Mouse (Mus musculus): Measurements from ENCODE around the gene Erc2. TPM values are rescaled to one million over a fixed set of nuclear protein-coding genes. Genes with fewer than 3 reads are reported as not detected.

The Erc2 gene
- polyA plus RNA-seq, 1 experiment from 2014 or later, result 58.0 TPM

GRCm38 (mm10) chr14:28113121-28113520 is 490.9 kb downstream of the Erc2 start:
- Histone ChIP-seq H3K9ac (no peak overlapping the region), H3K4me1 (replicated peaks) (no peaks in the 10 kb centered on the region), H3K9me3 (no peaks in the 10 kb centered on the region), H3K27ac (replicated peaks) (no peak overlapping the region), H3K4me3 (no peak overlapping the region), H3K36me3 (no peaks in the 10 kb centered on the region), H3K27me3 (no peaks in the 10 kb centered on the region), H3K4me2 (no peak overlapping the region)
- no peak for ATAC-seq (ENCODE audit: low read depth)
- 93% methylated on average over 2 of the region's 2 CpGs for WGBS

DNA sequence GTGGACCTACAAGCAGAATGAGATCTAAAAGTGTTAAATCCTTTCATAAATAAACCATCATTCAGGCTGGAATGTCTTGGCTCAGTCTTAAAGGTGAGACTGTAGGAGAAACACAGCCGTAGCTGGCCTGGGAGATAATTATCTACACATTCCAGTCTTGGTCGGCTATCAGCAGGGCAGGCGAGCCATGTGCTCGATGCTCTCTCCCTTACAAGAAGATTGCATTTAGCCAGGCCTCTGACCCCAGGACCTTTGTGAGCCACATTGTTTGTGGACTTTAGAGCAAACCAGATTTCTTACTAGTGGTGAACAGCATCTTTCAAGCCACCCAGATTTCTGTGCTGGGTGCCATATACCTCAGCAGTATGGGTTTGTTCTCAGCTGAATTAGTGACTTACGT is 498.6 kb downstream of the Erc2 start:
- 80% methylated on average over 5 of the region's 5 CpGs for WGBS
- H3K27me3 ChIP-seq, result no peaks in the 10 kb centered on the region
- peaks cover 3% of the 10 kb centered on the region; the same call in 1 of the 2 replicates for H3K9me3 ChIP-seq
- no peak overlapping the region for H3K4me3 ChIP-seq
- H3K4me2 ChIP-seq, result no peak overlapping the region
- H3K36me3 ChIP-seq, result peaks cover 4% of the 10 kb centered on the region; the same call in 1 of the 2 replicates
- ATAC-seq (ENCODE audit: low read depth), result no peak
- no peaks in the 10 kb centered on the region for H3K4me1 ChIP-seq (replicated peaks)
- no peak overlapping the region for H3K9ac ChIP-seq
- no peak overlapping the region for H3K27ac ChIP-seq (replicated peaks)

GRCm38 (mm10) chr14:28126842-28127241 is 504.6 kb downstream of the Erc2 start:
- Histone ChIP-seq H3K4me2 (no peak overlapping the region), H3K4me3 (no peak overlapping the region), H3K9me3 (no peaks in the 10 kb centered on the region), H3K4me1 (replicated peaks) (no peaks in the 10 kb centered on the region), H3K27ac (replicated peaks) (no peak overlapping the region), H3K9ac (no peak overlapping the region), H3K27me3 (no peaks in the 10 kb centered on the region), H3K36me3 (no peaks in the 10 kb centered on the region)
- no peak for ATAC-seq (ENCODE audit: low read depth)
- 93% methylated on average over 8 of the region's 8 CpGs for WGBS

DNA sequence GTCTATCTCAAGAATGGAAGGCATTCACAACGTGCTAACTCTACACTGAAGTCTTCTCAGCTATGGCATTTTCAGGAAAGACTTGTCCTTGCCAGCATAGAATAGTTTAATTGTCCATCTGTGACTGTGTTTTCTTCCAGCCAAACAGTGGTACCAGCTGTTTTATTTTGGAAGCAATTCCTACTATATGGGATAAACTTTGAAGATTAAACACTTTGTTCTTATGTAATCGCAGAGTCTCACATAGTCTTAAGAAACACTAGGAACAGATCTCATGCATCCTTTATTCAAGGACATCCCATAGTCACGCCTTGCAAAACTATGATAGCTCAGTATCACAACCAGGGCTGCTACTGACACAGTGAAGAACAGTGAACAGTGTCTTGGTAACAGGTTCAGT is 506.8 kb downstream of the Erc2 start:
- no peak overlapping the region for H3K4me2 ChIP-seq
- no peak overlapping the region for H3K9ac ChIP-seq
- H3K4me3 ChIP-seq, result no peak overlapping the region
- 89% methylated on average over 3 of the region's 3 CpGs for WGBS
- no peaks in the 10 kb centered on the region for H3K27me3 ChIP-seq
- H3K9me3 ChIP-seq, result no peaks in the 10 kb centered on the region
- H3K4me1 ChIP-seq (replicated peaks), result no peaks in the 10 kb centered on the region
- ATAC-seq (ENCODE audit: low read depth), result no peak
- no peak overlapping the region for H3K27ac ChIP-seq (replicated peaks)
- H3K36me3 ChIP-seq, result no peaks in the 10 kb centered on the region

DNA sequence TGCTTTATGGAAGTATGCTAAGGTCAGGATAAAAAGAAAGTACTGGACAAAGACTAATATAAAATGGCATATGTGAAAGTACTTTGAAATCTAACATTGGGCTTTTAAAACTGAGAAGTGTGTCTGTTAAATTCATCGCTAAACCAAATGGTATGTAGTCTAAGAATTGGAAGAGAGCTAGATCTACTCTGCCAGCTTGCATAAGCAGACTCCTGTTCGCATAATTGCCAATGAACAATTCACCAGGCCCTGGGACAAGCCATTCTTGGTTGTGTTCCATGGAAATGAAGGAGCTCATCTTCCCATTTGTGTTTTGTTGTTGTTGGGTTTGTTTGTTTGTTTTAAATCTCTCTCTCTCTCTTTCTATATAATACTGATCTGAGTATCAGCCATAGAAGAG is 521.8 kb downstream of the Erc2 start:
- no peak for ATAC-seq (ENCODE audit: low read depth)
- no peak overlapping the region for H3K4me2 ChIP-seq

GRCm38 (mm10) chr14:28147201-28147600 is 525.0 kb downstream of the Erc2 start:
- no peak for ATAC-seq (ENCODE audit: low read depth)
- H3K27ac ChIP-seq (replicated peaks), result no peak overlapping the region
- H3K9me3 ChIP-seq, result no peaks in the 10 kb centered on the region
- no peak overlapping the region for H3K9ac ChIP-seq
- H3K4me3 ChIP-seq, result no peak overlapping the region
- WGBS, result 63% methylated on average over 5 of the region's 5 CpGs
- H3K4me2 ChIP-seq, result no peak overlapping the region
- no peaks in the 10 kb centered on the region for H3K4me1 ChIP-seq (replicated peaks)
- no peaks in the 10 kb centered on the region for H3K27me3 ChIP-seq
- H3K36me3 ChIP-seq, result no peaks in the 10 kb centered on the region

More for the DNA sequence above, 521.8 kb downstream of the Erc2 start:
- 96% methylated on average over 2 of the region's 2 CpGs for WGBS
- H3K9ac ChIP-seq, result no peak overlapping the region
- no peaks in the 10 kb centered on the region for H3K9me3 ChIP-seq
- no peaks in the 10 kb centered on the region for H3K4me1 ChIP-seq (replicated peaks)
- 0 out of 2 replicates have a peak, but pooled peaks cover 7% of the 10 kb centered on the region for H3K36me3 ChIP-seq
- H3K27ac ChIP-seq (replicated peaks), result no peak overlapping the region
- no peaks in the 10 kb centered on the region for H3K27me3 ChIP-seq
- no peak overlapping the region for H3K4me3 ChIP-seq

DNA sequence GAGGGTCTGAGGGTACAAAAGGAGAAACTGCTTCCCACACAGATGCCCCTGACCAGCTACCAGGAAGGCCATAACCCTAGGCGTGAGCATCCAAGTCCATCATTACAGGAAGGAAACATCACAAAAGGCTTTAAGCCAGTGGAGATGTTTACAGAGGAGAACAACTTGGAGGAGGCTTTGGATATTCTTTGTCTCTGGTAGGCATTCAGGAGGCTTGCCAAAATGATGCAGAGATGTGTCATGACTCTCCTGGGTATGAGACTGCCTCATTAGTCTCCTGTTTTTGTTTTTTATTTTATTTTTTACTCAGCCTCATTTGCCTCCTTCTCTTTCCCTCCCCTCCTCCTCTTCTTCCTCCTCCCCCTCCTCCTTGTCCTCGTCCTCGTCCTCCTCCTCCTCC is 528.7 kb downstream of the Erc2 start:
- Histone ChIP-seq H3K4me3 (no peak overlapping the region), H3K4me2 (no peak overlapping the region), H3K36me3 (no peaks in the 10 kb centered on the region), H3K27ac (replicated peaks) (no peak overlapping the region), H3K27me3 (no peaks in the 10 kb centered on the region), H3K4me1 (replicated peaks) (no peaks in the 10 kb centered on the region), H3K9ac (no peak overlapping the region), H3K9me3 (no peaks in the 10 kb centered on the region)
- WGBS, result 88% methylated on average over 3 of the region's 3 CpGs
- ATAC-seq (ENCODE audit: low read depth), result no peak

- Histone ChIP-seq H3K27ac (replicated peaks) (no peak overlapping the region), H3K4me2 (no peak overlapping the region), H3K4me1 (replicated peaks) (no peaks in the 10 kb centered on the region), H3K36me3 (no peaks in the 10 kb centered on the region), H3K27me3 (no peaks in the 10 kb centered on the region), H3K9ac (no peak overlapping the region), H3K4me3 (no peak overlapping the region), H3K9me3 (no peaks in the 10 kb centered on the region)
- ATAC-seq (ENCODE audit: low read depth), result no peak
- 89% methylated on average over 4 of the region's 4 CpGs for WGBS
Observed at GRCm38 (mm10) chr14:28155706-28156105, 533.5 kb downstream of the Erc2 start.

DNA sequence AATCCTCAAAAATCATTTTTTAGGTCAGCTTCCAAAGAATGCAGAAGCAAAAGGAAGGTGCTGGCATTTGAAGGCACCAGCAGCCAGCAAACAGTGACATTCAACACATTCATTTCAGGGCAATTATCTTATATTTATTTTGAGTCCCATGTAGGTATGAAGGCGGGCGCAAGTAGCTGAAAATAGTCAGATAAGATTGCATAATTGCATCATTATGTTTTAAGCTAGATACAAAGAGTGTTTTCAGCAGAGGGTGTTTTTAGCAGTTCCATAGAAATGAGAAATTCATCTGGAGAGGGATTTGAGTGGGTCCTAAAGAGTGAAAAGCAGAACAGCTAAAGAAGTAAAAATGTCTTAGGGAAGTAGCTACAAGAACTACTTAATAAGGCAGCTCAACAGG is 538.6 kb downstream of the Erc2 start:
- Histone ChIP-seq H3K4me1 (replicated peaks) (peaks cover 10% of the 10 kb centered on the region; the same call in 1 of the 2 replicates), H3K36me3 (no peaks in the 10 kb centered on the region), H3K9me3 (no peaks in the 10 kb centered on the region), H3K27ac (replicated peaks) (no peak overlapping the region), H3K4me2 (no peak overlapping the region), H3K4me3 (no peak overlapping the region), H3K9ac (no peak overlapping the region), H3K27me3 (no peaks in the 10 kb centered on the region)
- over 99% methylated on average over 2 of the region's 2 CpGs for WGBS
- no peak for ATAC-seq (ENCODE audit: low read depth)

DNA sequence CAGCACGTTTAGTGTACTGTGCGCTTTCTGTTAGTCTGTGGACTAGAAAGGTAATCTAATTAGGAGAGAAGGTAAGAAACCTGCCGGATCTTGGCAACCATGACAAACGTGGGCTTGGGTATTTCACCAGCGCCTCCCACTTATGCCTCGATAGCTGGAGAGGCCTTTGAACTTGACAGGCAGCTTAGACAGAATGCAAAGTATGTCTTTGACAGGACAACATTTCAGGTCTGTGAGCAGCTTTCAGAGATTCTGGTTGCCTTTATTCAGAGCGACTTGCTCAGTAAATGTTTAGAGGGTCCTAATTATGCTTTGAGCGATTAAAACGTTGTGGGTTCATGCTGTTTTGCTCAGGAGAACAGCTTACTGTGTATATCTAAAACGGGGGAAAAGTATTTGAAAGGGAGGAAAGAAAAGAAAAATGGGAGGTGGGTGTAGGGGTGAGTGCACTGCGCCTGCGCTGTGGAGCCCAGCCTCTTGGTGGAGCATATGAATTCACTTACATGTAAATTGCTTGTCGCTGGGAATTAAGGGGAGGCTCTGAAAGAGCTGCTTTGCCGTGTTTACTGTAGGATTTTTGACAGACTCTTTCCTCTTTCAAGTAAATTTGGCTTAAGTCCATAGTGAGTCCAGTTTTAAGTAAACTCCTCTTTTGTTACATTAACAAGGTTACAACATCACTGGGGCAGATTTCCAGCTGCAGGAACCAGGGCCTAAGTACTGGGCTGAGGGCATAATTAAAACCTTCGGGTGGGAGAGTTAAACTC is 542.6 kb downstream of the Erc2 start:
- Histone ChIP-seq H3K9ac (no peak overlapping the region), H3K27ac (replicated peaks) (no peak overlapping the region), H3K9me3 (no peaks in the 10 kb centered on the region), H3K4me3 (no peak overlapping the region), H3K36me3 (no peaks in the 10 kb centered on the region), H3K4me1 (replicated peaks) (peaks cover 10% of the 10 kb centered on the region; the same call in 1 of the 2 replicates), H3K4me2 (no peak overlapping the region), H3K27me3 (no peaks in the 10 kb centered on the region)
- 51% methylated on average over 15 of the region's 15 CpGs for WGBS
- ATAC-seq (ENCODE audit: low read depth), result no peak

- ATAC-seq (ENCODE audit: low read depth), result no peak
- Histone ChIP-seq H3K27me3 (no peaks in the 10 kb centered on the region), H3K36me3 (no peaks in the 10 kb centered on the region), H3K4me1 (replicated peaks) (peaks cover 10% of the 10 kb centered on the region; the same call in 1 of the 2 replicates), H3K4me2 (no peak overlapping the region), H3K9ac (no peak overlapping the region), H3K9me3 (no peaks in the 10 kb centered on the region), H3K4me3 (no peak overlapping the region), H3K27ac (replicated peaks) (no peak overlapping the region)
- WGBS, result 66% methylated on average over 5 of the region's 5 CpGs
Observed at GRCm38 (mm10) chr14:28165621-28166211, 543.5 kb downstream of the Erc2 start.

DNA sequence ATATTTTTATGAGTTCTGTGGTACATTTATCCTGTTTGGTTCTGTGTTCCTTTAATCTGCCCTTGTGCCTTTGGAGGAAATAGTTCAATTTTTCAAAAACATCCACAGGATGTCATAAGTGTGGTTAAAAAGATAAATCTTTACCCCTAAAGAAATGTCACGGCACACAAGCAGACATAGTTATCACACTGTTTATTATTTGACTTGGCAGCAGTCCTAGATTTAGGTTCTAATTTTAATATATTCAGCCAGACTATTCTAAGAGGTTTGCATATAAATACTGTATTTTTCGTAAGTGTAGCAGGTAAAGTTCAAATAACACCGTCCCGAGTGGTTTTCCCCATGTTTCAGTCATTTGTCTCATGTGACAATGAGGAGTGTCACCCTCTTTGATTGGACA is 548.5 kb downstream of the Erc2 start:
- H3K27ac ChIP-seq (replicated peaks), result no peak overlapping the region
- no peak overlapping the region for H3K4me2 ChIP-seq
- H3K4me1 ChIP-seq (replicated peaks), result no peaks in the 10 kb centered on the region
- H3K4me3 ChIP-seq, result no peak overlapping the region
- H3K9ac ChIP-seq, result no peak overlapping the region
- WGBS, result 74% methylated on average over 4 of the region's 4 CpGs
- no peaks in the 10 kb centered on the region for H3K9me3 ChIP-seq
- H3K27me3 ChIP-seq, result no peaks in the 10 kb centered on the region
- no peak for ATAC-seq (ENCODE audit: low read depth)
- no peaks in the 10 kb centered on the region for H3K36me3 ChIP-seq

DNA sequence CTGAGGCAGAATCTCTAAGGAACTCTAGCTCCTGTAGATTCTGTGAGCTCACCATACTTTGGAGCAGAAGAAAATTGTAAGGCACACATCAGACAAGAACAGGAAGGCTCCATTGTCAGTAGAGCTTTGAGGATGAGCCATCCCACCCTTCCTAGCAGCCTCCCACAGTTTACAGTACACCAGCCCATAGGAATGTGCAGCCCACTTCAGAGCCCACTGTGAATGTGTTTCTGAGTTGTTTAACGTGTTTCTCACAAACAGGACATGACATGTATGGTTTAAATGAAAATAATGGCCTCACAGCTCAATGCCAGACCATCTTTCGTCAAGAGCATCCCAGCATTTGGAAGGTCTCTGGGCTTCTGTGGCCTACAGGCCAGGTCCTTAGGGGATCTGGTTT is 549.1 kb downstream of the Erc2 start:
- Histone ChIP-seq H3K27ac (replicated peaks) (no peak overlapping the region), H3K4me2 (no peak overlapping the region), H3K4me3 (no peak overlapping the region), H3K4me1 (replicated peaks) (no peaks in the 10 kb centered on the region), H3K36me3 (no peaks in the 10 kb centered on the region), H3K9ac (no peak overlapping the region), H3K9me3 (no peaks in the 10 kb centered on the region), H3K27me3 (no peaks in the 10 kb centered on the region)
- no peak for ATAC-seq (ENCODE audit: low read depth)
- 67% methylated on average over 2 of the region's 2 CpGs for WGBS

Measured in neural tube, embryonic 13.5 days (tissue).